Mouse (Mus musculus): ENCODE data around the gene Timm44. TPM values are rescaled to one million over a fixed set of nuclear protein-coding genes. Genes with fewer than 3 reads are reported as not detected.

Timm44 gene
- polyA plus RNA-seq, 2 experiments from 2014 or later = 74.9 to 77.5 TPM

GRCm38 (mm10) chr8:4237814-4238433 lies 37.8 kb downstream of the Timm44 start:
- ATAC-seq = no peak

- ATAC-seq = no peak
These were observed 44.9 kb downstream of the Timm44 start for GRCm38 (mm10) chr8:4230612-4231351.

DNA sequence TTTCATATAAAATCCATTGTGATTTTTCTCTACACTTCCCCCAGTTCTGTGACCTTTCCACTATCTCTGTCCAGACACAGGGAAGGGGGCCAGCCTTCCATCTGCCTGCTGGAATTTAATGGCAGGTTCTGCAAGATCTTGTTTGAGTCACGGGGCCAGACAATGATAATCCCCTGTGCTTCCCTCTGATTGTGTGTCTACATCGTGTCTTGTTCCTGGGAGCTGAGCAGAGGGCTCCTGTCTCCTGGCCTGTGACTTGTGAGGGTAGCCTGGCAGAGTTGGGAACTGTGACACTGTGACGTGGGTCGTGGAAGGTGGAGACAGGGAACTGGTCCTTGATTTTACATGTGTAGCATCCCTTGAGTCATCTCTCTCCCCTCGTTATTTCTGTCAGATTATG lies 45.9 kb downstream of the Timm44 start:
- no peak for ATAC-seq

GRCm38 (mm10) chr8:4227919-4228318 lies 47.8 kb downstream of the Timm44 start:
- no peak for ATAC-seq

GRCm38 (mm10) chr8:4226739-4227347 lies 48.9 kb downstream of the Timm44 start, which contains the start of gene Lrrc8e:
Gene Lrrc8e, plus strand, starts transcription at chr8:4226827.
- no peak for ATAC-seq

DNA sequence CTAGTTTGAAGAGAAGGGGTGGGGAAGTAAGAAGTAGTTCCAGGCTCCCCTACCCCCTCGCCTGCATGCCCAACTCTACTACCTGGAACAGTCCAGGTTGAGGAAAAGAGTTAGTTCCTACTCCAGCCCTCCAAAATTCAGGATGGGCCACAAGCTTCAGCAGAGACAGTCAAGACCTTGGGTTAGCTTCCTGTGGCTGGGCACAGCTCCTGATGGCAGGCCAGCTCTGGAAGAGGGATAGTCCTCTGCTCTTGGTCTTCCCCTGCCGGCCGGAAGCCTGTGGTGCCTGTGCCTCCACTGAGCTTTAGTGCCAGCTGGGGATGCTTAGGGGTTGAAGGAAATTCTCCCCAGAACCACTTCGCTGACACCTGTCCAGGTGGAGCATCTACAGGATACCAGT lies 49.4 kb downstream of the Timm44 start:
- ATAC-seq = no peak

GRCm38 (mm10) chr8:4222059-4222458 lies 53.7 kb downstream of the Timm44 start:
- ATAC-seq = no peak

GRCm38 (mm10) chr8:4219617-4220016 lies 56.1 kb downstream of the Timm44 start:
- ATAC-seq = no peak

DNA sequence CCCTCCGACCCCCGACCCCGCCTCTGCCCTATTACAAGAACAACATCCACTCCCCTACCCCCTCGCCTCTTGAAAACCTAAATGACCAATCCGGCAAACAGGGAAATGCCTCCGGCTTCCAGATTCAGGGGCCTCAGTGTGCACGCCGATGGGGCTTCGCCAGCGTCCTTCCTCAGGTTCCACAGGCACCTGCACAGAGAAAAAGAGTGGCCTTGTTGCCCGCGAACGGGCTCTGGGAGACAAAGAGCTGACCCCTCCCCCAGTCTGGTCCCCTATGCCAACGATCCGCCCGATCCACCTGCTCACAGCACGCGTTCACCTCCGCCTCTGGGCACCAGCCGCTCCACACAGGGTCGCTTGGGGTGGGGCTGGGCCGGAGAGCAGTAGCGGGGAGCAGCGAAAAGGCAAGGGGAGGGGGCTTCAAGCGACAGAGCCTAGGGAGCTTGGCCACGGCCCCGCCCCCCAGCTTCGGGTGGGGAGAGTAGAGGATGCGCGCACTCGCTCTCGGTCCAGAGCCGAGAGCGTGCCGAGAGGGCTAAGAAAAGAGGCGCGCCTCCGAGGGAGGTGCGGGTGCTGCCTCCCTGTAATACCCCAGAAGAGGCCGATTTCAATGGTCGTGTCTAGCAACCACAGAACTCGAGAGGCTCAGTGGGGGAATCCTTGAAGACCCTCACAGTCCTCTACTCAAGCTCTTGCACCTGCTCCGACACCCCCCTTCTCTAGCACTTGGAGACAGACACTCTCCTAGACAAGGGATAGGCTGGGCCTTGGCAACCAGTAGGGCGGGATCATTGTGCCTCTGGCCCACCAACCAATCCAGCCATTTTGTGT lies 58.7 kb downstream of the Timm44 start, which contains the start of gene Prr36:
Prr36 (minus strand) TSS at position 669 of the 831 bp plus-strand sequence.
- no peak for ATAC-seq

DNA sequence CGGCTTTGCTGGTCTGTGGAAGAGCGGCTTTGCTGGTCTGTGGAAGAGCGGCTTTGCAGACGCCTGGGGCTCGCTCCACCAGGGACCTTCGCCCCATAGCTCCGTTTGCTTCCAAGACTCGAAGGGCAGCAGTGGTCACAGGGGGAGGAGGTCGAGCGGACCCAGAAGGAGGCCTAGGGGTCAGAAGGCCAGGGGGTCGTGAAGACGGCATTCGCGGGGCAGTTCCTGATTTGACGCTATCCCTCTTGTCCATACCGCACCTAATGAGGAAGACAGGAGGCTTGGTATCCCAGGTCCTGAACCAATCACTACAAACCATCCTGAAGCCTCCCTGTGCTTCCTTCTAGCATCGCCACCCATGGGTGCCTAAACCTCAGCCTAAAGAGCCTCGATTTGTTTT lies 59.4 kb downstream of the Timm44 start:
- no peak for ATAC-seq

DNA sequence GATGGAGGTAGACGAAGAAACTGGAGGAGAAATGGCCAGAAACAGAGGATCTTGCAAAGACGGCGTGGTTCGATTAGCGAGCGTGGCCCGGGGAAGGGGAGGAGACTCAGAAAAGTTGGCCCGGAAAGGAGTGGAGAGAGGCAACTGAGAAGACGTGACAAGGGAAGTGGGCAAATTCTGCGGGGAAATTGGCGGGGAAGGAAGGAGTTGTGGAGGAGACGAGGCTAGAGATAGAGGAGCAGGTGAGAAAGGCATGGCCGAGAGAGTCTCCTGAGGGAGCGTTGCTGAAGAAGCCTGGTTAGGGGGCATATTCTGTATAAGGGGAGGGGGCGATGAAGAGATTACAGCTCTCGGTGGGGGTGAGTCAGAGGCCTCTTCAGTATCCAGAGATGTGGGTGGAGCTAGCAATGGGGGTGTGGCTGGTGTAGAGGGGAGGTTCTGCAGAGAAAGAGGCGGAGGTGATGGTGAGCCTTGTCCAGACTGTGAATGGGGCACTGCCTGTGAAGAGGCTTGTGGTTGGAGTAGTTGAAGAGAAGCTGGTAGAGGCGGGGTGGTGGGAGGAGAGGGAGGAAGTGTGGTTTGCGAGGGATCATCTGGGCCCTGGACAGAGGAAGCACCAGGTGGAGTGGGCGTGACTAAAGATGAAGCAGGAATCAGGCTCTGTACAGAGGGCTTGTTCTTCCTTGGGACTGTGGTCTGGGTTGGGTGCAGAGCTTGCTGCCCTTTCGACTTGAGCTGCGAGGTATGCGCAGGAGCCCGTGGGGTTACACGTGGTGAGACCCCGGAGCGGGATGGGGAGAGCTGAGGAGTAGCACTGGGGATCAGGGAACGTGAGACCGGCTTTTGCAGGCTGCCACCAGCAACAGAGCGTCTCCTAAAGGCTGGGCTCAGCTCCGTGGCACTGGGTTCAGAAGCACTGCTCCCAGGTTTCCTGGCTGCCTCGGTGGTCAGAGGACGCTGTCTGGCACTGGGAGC lies 61.4 kb downstream of the Timm44 start:
- ATAC-seq = peak; percentile 70

- ATAC-seq = peak; percentile 17
These were observed 62.3 kb downstream of the Timm44 start for GRCm38 (mm10) chr8:4213210-4214005.

- ATAC-seq = no peak
These were observed 62.9 kb downstream of the Timm44 start for GRCm38 (mm10) chr8:4212809-4213209.

GRCm38 (mm10) chr8:4211097-4211496 lies 64.6 kb downstream of the Timm44 start:
- no peak for ATAC-seq

Other genes starting within 250 kb of the Timm44 start
- not detected for gene Cd209f, start 170.1 kb downstream of the Timm44 start, polyA plus RNA-seq (2017; shearing (Covaris generic))
- not detected for gene Cd209g, start 141.8 kb downstream of the Timm44 start, polyA plus RNA-seq (2017; shearing (Covaris generic))
- 1 to 10 TPM; 4.1 TPM for gene Evi5l, start 109.3 kb downstream of the Timm44 start, polyA plus RNA-seq (2017; shearing (Covaris generic))
- under 1 TPM in 1 of 2 experiments, not detected in 1; 0.15 TPM for gene Prr36, start 58.5 kb downstream of the Timm44 start, polyA plus RNA-seq (2017; shearing (Covaris generic))
- gene Lrrc8e, start 49.1 kb downstream of the Timm44 start, polyA plus RNA-seq (2017; shearing (Covaris generic)) = not detected
- gene Map2k7, start 37.2 kb downstream of the Timm44 start, polyA plus RNA-seq (2017; shearing (Covaris generic)) = 10 to 100 TPM; 18.3 to 29.8 TPM
- 1 to 10 TPM in 1 of 2 experiments, under 1 TPM in 1; 0.61 to 1.3 TPM for gene Gm49320, start 37.0 kb downstream of the Timm44 start, polyA plus RNA-seq (2017; shearing (Covaris generic))
- gene Tgfbr3l, start 27.7 kb downstream of the Timm44 start, polyA plus RNA-seq (2017; shearing (Covaris generic)) = 1 to 10 TPM; 3.5 to 6.8 TPM
- gene Snapc2, start 22.8 kb downstream of the Timm44 start, polyA plus RNA-seq (2017; shearing (Covaris generic)) = 10 to 100 TPM; 10.4 to 11.0 TPM
- under 1 TPM in 1 of 2 experiments, not detected in 1; 0.83 TPM for gene Ctxn1, start 16.6 kb downstream of the Timm44 start, polyA plus RNA-seq (2017; shearing (Covaris generic))
- gene Ccl25, start 49.3 kb upstream of the Timm44 start, polyA plus RNA-seq (2017; shearing (Covaris generic)) = 10 to 100 TPM in 1 of 2 experiments, 1 to 10 TPM in 1; 7.8 to 10.8 TPM
- 10 to 100 TPM; 37.2 to 38.4 TPM for gene Elavl1, start 49.5 kb upstream of the Timm44 start, polyA plus RNA-seq (2017; shearing (Covaris generic))
- gene Cers4, start 217.1 kb upstream of the Timm44 start, polyA plus RNA-seq (2017; shearing (Covaris generic)) = 10 to 100 TPM; 72.9 to 87.0 TPM

Measured in activated CD4-positive, CD25-positive, alpha-beta regulatory T cell, adult 4 months (primary cell).